Mouse (Mus musculus): ENCODE results near the gene Cep63.

Gene Cep63

DNA sequence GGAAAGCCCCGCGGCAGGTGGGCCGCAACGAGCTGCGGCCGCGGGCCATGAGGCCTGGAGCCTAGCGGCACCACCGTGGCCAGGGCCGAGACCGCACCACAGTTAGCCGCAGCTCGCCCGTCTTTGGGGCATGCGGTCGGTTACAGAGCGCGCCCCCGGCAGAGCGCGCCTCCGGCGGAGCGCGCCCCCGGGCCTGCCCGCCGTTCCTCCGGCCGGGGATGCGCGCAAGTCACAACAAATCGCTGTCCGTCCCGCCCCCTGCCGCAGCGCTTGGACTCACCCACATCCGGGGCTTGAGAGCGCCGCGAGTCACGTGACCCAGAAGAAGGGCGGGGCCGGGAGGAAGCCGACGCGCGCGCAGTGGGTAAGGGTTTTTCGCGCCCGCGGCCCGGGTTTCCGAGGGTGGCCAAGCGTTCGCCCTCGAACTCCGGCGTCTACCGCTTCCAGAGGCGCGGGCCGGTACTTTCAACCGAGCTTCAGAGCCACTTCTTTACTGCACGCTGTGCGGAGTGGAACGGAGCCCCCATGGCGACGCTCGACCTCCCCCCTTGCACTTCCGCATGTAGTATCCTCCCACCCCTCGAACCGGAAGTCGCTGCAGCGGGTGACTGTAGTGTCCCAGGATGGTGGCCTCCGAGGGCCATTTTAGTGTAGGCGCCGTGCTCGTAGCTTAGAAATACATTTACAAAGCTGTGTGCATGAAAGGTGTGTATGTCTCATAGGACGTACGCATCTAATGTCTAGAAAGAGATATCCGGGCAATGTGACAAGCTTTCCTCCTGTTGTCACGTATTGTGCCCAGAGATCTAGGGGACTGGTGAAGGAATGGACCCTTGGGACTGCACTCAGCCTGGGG lies at the start of gene Cep63, which contains the start of gene Anapc13:
Gene Cep63 (minus strand): TSS at position 552 of the 856 bp plus-strand sequence.
Gene Anapc13 (plus strand): TSS at position 314 of the 856 bp plus-strand sequence.
- DNase-seq = peak; percentile 97 to 98

DNA sequence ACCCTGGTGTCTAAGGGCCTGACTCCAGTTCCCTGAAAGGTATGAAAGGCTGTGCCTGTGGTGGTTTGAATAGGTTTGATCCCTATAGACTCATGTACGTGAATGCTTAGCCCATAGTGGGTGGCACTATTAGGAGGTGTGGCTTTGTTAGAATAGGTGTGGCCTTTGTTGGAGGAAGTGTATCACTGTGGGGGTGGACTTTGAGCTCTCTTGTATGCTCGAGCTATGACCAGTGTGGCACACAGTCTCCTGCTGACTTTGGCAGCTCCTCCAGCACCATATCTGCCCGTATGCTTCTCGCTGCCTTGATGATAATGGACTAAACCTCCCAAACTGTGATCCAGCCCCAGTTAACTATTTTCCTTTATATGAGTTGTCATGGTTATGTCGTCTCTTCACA lies 49.6 kb upstream of the Cep63 start:
- no peak for DNase-seq

- no peak for DNase-seq
These were observed 47.0 kb upstream of the Cep63 start for GRCm38 (mm10) chr9:102673381-102673780.

- no peak for DNase-seq
These were observed 42.6 kb upstream of the Cep63 start for GRCm38 (mm10) chr9:102668906-102669305.

DNA sequence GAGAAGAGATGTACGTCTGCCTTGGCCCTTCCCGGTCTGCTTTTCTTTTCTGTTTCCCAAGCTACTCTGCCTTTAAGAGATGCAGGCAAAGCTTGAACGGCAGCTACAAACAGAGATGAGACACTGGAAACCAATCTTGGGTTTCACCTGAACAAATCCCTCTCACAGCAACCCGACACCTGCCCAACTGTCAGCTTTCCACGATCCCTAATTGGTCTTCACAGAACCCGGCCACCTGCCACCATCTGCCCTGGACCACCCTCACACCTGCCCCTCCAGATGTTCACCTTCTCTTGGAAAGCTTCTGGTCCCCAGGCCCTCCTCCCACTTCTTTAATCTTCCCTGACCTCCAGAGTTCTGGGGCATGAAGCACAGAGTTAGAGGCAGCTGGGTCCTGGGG lies 41.8 kb upstream of the Cep63 start:
- no peak for DNase-seq

GRCm38 (mm10) chr9:102656355-102657095 lies 30.2 kb upstream of the Cep63 start:
- DNase-seq = no peak

GRCm38 (mm10) chr9:102651199-102651720 lies 24.9 kb upstream of the Cep63 start:
- DNase-seq = no peak

- DNase-seq = no peak
These were observed 24.3 kb upstream of the Cep63 start for GRCm38 (mm10) chr9:102650637-102651036.

- DNase-seq = no peak
These were observed 23.7 kb upstream of the Cep63 start for GRCm38 (mm10) chr9:102649917-102650527.

- DNase-seq = no peak
These were observed 20.7 kb upstream of the Cep63 start for GRCm38 (mm10) chr9:102647010-102647409.

DNA sequence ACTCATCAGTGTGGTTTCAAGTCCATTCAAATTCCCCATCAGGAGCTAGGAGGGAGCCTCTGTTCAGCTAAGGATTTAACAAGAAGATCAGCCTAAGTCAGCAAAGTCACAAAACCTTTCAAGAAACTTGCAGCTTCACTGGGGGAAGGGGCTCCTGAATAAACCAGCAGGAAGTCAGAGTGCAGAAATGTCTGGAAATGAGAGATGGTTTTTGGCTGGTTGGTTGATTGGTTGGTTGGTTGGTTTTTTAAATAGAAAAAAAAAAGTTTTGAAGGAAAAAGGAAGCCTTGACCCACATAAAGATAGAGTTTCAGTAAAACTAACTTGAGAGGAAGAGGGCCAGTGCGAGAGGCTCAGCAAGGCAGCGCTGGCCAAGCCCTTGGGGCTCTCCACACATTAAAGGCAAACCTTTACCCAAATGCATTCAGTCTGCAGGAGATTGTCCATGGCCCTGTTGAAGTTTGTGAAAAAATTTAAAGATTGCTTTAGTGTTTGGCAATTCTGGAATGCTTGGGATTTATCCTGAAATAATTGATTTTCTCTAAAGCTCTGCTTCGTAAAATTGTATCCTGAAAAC lies 18.9 kb upstream of the Cep63 start:
- no peak for DNase-seq

- no peak for DNase-seq
These were observed 17.3 kb upstream of the Cep63 start for GRCm38 (mm10) chr9:102643486-102644101.

- DNase-seq = no peak
These were observed 16.7 kb upstream of the Cep63 start for GRCm38 (mm10) chr9:102643071-102643485.

- DNase-seq = no peak
These were observed 15.2 kb upstream of the Cep63 start for GRCm38 (mm10) chr9:102641531-102641930.

DNA sequence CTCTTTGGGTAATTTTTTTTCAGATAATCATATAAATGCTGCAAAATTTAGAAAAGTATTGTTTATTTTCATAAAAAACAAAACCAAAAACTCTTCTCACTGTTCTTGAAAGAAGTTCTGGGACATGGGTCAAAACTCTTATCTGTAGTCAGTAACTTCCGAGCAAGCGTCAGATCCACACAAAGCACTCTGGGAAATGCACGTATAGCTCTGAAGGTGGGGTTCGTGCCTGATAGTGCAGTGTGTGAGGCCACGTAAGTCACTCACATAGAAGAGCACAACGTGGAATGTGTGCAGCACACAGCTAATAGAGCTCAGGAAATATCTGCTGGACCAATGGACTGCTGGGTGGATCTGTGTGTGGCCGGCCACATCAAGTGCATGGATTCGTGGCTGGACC lies 13.2 kb upstream of the Cep63 start:
- DNase-seq = no peak

DNA sequence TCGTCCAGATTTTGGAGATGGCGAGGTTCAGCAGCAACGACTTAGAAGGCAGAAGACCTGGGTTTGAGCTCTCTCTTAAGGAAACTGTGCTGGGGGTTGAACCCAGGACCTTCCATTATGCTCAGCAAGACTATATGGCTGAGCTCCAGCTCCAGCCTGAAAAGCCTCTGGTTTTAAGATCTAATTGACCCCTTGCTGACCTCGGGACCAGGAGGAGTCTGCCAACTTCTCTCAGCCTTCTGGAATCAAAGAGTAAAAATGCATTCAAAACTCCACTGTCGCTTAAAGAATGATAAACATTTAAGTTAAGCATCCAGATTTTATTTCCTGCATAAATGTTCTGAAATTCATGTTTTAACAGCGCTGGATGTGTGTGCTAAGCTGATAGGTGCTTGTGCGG lies 12.6 kb upstream of the Cep63 start:
- no peak for DNase-seq

DNA sequence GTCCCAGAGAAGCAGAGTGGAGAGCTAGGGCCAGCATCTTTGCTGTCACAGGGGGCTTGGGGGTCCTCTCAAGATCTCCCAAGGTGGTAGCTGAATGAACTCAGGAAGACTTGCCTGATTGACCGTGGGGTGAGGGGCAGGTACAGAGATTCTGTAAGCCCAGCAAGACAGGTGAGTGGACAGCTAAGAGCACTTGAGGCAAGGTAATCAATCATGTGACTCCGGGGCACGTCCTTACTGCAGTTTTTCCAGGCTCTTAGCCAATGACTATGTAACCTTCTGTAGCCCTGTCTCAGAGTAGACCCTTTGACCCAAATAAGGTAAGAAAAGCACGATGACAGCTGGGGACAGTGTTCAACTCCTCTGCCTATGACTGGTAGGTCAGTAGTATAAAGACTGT lies 10.8 kb upstream of the Cep63 start:
- DNase-seq = no peak

DNA sequence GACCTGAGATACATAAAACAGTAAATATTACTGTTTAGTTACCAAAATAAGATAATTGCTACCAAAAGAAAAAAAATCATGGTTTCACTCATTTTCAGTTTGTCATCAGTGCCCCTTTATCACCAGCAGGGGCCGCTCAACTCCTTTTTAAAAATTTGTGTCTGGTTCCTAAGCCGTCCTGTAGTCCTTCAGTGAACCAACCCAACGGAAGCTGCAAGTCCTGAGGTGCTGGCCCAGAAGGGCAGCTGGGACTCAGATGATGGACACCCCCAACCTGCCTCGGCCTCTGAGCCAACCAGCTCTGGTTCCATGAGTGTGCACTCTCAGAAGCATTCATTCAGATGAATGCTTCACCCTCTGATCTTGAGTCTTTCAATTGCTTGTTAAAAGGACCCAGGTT lies 10.2 kb upstream of the Cep63 start:
- peak; percentile 22 to 29 for DNase-seq

DNA sequence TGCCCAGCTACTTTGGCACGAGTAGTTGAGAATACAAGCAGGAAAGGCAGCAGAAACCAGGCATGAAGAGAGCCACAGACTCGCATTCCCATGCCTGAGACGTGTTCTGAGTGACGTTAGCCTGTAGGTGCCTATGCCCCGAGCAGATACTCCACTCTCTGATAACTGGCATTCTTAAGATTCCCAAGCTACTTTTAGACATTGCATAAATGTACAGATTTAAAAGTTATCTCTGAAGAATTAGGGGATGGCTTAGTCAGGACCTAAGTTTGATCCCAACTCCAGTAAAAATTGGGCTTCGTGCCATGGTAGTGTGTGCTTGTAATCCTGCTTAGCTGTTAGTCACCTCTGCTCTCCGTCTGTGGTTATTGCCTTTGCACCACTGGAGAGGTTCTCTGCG lies 8.1 kb upstream of the Cep63 start:
- no peak for DNase-seq

DNA sequence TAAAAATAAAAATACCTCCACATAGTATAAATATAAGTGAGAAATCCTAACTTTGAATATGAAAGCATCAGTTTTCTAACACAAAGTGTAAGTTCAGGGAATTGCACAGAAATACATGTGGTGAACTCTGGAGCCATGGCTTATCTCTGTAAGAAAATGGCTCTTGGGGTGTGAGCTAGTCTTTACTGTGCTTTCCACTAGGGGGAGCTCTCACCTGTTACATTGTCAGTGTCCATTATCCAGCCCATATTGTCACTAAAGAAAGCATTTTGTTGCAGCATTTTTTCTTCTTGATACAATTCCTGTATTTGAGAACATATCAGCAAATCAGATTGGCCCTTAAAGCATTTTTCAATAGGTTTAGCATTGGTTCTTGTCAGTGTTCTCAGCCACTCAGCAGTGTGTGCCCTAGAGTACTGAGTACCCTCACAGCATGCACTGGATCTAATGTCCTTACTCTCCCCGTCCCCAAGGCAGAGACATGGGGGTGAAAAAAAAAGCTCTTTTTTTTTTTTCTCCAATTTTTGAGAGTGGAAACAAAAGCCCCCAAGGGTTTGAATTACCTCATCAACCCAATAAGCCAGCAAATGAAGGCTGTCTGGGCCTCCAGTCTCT lies 6.7 kb upstream of the Cep63 start:
- peak in 1 of 2 experiments; percentile 18 for DNase-seq

- DNase-seq = no peak
These were observed 5.8 kb upstream of the Cep63 start for GRCm38 (mm10) chr9:102632173-102632572.

DNA sequence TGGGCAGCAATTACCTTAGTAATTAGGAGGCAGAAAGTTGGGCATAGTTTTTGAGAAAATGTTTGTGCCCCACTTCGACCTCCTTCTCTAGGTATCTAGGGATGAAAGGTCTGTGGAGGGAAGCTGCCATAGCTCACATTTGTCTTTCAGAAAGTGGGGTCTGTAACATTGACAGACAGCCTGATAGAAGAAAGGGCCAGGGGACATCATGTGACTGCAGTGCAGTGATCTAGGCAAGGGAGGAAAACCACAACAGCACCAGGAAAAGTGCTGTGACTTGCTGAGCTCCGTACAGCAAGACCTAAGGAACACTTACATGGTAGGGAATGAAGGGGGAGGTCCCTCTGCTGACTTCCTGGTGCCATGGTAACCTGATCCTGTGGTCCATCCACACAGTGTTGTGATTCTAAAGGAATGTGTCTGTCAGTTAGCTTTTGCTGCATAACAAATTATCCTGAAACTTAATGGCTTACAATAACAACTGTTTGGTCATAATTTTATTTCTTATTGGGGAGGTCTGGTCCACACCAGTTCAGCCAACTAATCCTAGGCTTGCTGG lies 5.3 kb upstream of the Cep63 start:
- no peak for DNase-seq
